Mouse (Mus musculus): ENCODE data around the gene 4930432M17Rik. TPM values are rescaled to one million over a fixed set of nuclear protein-coding genes. Genes with fewer than 3 reads are reported as not detected.

Gene 4930432M17Rik
- polyA plus RNA-seq, 1 experiment from 2014 or later: not detected

DNA sequence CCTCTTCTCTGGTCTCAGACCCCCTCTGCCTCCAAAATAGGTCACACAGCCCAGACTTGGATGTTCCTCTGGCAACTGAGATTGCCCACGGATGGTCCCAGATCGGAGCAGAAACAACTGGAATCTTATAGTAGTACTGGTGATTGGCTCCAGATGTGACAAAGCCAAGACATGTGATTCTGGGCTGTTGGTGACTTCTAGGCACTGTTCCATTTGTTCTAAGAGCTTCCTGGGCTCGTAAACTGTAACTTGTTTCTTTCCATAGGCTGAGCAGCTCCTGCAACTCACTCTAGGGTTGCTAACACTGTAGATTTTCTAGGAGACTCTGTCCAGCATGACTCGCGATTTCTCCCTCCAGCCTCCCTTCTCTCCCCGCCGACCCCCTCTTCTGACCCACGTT, 48.1 kb downstream of the 4930432M17Rik start:
- peaks cover 16% of the 10 kb centered on the region for H3K27me3 ChIP-seq (ENCODE audit: control insufficient read depth, insufficient read depth, low read depth, low read length)
- H3K4me2 ChIP-seq (ENCODE audit: low read depth, low read length): no peak overlapping the region
- H3K27ac ChIP-seq (ENCODE audit: low read length): no peak overlapping the region
- no peaks in the 10 kb centered on the region for H3K36me3 ChIP-seq (ENCODE audit: control insufficient read depth, insufficient read depth)
- H3K4me1 ChIP-seq (ENCODE audit: control insufficient read depth, low read depth, low read length): no peaks in the 10 kb centered on the region; the same call in 1 of the 2 replicates
- no peaks in the 10 kb centered on the region for H3K9me3 ChIP-seq (replicated peaks; ENCODE audit: control insufficient read depth, low read length)
- 60% methylated on average over 8 of the region's 8 CpGs for WGBS (ENCODE audit: insufficient replicate concordance)
- H3K9ac ChIP-seq (ENCODE audit: low read depth, low read length): no peak overlapping the region
- no peak overlapping the region for H3K4me3 ChIP-seq (ENCODE audit: low read depth, low read length)
- ATAC-seq (ENCODE audit: low read depth): no peak

DNA sequence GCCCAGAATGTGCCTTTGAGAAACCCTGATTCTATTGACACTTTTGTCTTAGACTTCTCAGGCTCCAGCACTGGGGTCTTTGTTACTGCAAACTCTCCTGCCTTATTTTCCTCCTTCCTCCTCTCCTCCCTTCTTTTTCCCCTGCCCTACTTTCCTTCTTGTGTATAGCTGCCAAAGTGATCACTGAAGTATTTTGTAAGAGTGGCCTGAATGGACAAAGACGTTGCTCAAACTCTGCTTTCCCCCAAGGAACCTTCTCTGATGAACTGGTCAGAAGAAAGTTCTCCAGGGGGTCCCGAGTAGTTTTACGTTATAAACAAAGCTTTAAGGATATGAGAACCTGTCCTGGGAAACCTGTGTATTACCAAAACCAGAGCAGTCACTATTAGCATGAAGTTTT, 49.1 kb downstream of the 4930432M17Rik start:
- H3K9me3 ChIP-seq (replicated peaks; ENCODE audit: control insufficient read depth, low read length): no peaks in the 10 kb centered on the region
- WGBS (ENCODE audit: insufficient replicate concordance): 45% methylated on average over 3 of the region's 3 CpGs
- ATAC-seq (ENCODE audit: low read depth): no peak
- no peak overlapping the region for H3K9ac ChIP-seq (ENCODE audit: low read depth, low read length)
- H3K4me3 ChIP-seq (ENCODE audit: low read depth, low read length): no peak overlapping the region
- H3K27me3 ChIP-seq (ENCODE audit: control insufficient read depth, insufficient read depth, low read depth, low read length): peaks cover 26% of the 10 kb centered on the region
- H3K4me1 ChIP-seq (ENCODE audit: control insufficient read depth, low read depth, low read length): no peaks in the 10 kb centered on the region; the same call in 1 of the 2 replicates
- no peaks in the 10 kb centered on the region for H3K36me3 ChIP-seq (ENCODE audit: control insufficient read depth, insufficient read depth)
- H3K4me2 ChIP-seq (ENCODE audit: low read depth, low read length): no peak overlapping the region
- H3K27ac ChIP-seq (ENCODE audit: low read length): no peak overlapping the region

DNA sequence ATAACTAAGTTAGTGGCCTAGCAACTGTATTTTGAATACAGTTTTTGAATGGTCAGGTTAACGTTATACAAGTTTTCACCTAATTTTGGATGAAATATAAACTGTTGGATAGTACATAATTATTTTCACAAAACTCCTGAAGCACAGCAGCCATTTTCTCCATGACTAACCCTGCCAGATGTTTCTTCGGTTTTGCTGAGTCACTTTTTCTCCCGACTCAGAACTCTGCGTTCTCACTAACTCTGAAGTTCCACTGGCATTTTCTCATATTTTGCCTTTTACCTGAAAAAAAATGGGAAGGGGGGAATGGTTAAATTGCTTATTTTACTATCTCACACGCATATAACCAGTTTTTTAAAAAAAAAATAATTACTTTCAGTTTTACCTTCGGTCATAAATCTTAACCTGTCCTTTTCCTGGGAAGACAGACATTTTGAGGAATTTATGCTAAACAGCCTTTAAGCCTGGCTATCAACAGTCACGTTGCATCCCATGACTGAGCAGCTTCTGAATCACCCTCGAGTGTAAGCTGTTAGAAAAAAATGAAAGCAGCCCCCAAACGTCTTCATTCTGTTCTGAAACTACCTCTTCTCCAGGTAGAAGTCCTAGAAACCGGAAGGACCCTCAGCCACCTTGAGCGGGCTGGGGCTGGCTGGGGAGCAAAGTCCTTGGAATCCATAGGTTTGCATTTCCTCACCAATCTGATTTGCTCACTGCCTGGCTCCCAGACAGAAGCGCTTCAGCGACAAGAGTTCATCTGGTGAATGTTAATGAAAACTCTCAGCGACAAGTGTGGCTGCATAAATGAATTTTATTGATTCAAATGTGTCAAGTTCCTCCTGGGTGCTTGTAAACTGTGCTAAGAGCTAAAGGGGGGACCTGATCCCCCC, 50.5 kb downstream of the 4930432M17Rik start:
- Histone ChIP-seq H3K4me1 (ENCODE audit: control insufficient read depth, low read depth, low read length) (no peaks in the 10 kb centered on the region; the same call in 1 of the 2 replicates), H3K27me3 (ENCODE audit: control insufficient read depth, insufficient read depth, low read depth, low read length) (peaks cover 27% of the 10 kb centered on the region), H3K27ac (ENCODE audit: low read length) (no peak overlapping the region), H3K9ac (ENCODE audit: low read depth, low read length) (no peak overlapping the region), H3K4me3 (ENCODE audit: low read depth, low read length) (no peak overlapping the region), H3K9me3 (replicated peaks; ENCODE audit: control insufficient read depth, low read length) (no peaks in the 10 kb centered on the region), H3K36me3 (ENCODE audit: control insufficient read depth, insufficient read depth) (no peaks in the 10 kb centered on the region), H3K4me2 (ENCODE audit: low read depth, low read length) (peak overlapping the region; percentile 22; the same call in 1 of the 2 replicates)
- 31% methylated on average over 14 of the region's 14 CpGs for WGBS (ENCODE audit: insufficient replicate concordance)
- ATAC-seq (ENCODE audit: low read depth): no peak

DNA sequence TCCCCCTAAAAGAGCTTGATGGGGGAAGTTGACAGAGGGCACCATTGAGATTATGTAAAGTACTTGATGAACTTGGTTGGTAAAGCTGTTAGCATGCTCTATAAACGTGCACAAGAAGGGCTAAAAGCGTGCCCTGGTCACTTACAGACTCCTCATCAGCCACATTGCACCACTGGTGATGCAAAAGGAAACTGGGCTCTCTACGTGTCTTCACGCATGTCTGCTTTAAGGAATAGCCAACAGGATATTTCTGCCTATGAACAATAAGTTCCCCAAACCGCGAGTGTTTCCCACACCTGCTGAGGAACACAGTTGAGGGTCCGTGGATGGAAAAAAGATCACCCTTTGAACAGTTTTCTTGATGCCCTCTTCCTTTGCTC, 51.1 kb downstream of the 4930432M17Rik start:
- H3K9me3 ChIP-seq (replicated peaks; ENCODE audit: control insufficient read depth, low read length): no peaks in the 10 kb centered on the region
- no peak overlapping the region for H3K4me3 ChIP-seq (ENCODE audit: low read depth, low read length)
- H3K9ac ChIP-seq (ENCODE audit: low read depth, low read length): no peak overlapping the region
- no peaks in the 10 kb centered on the region; the same call in 1 of the 2 replicates for H3K4me1 ChIP-seq (ENCODE audit: control insufficient read depth, low read depth, low read length)
- H3K36me3 ChIP-seq (ENCODE audit: control insufficient read depth, insufficient read depth): no peaks in the 10 kb centered on the region
- 27% methylated on average over 7 of the region's 7 CpGs for WGBS (ENCODE audit: insufficient replicate concordance)
- no peak overlapping the region for H3K27ac ChIP-seq (ENCODE audit: low read length)
- no peak for ATAC-seq (ENCODE audit: low read depth)
- H3K27me3 ChIP-seq (ENCODE audit: control insufficient read depth, insufficient read depth, low read depth, low read length): peaks cover 27% of the 10 kb centered on the region
- no peak overlapping the region for H3K4me2 ChIP-seq (ENCODE audit: low read depth, low read length)

DNA sequence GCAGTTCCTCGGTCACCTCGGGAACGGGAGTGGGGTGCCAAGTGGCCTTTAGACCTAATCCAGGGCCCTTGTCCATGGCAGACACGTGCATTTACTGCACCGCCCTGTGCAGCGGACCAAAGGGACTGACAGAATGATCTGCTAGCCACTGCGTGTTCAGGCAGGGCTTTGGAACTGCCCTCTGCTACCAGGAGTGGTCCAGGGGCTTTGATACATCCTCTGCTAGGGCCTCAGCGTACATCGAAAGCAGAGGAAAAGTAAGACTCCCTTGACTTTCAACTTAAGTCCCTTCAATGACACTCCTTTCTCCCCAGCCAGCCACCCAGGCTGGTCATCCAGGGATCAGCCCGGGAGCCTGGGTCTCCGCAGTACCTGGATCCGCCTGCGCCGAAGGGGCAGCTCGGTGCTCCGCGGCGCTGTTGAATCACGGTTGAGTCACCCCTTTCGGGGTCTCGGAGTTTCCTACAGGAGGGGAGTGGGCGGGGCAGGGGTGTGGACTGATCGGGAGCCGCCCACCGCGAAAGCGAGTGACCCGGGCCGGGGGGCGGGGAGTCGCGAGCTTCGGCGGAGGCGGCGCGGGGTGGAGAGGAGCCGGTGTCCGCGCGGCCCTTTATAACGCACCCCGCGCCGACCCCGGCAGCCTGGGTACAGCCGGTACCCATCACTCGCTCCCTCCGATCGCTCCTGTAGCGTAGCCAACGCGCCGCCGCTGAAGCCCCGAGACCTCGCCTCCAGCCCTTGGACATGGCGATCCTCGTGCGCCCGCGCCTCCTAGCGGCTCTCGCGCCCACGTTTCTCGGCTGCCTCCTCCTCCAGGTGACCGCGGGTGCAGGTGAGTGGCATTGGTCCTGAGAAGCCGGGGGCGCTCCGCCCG, 52.6 kb downstream of the 4930432M17Rik start, which contains the start of gene F3:
Gene F3, plus strand, starts transcription at position 567 of the 874 bp plus-strand sequence.
- Histone ChIP-seq H3K9ac (ENCODE audit: low read depth, low read length) (peak within 1 kb of the TSS; percentile 37; the same call in 1 of the 2 replicates), H3K27ac (ENCODE audit: low read length) (no peak within 1 kb of the TSS), H3K27me3 (ENCODE audit: control insufficient read depth, insufficient read depth, low read depth, low read length) (peaks cover 27% of the 10 kb centered on the region), H3K4me3 (ENCODE audit: low read depth, low read length) (peak within 1 kb of the TSS; percentile 58), H3K9me3 (replicated peaks; ENCODE audit: control insufficient read depth, low read length) (no peaks in the 10 kb centered on the region), H3K36me3 (ENCODE audit: control insufficient read depth, insufficient read depth) (no peaks in the 10 kb centered on the region), H3K4me1 (ENCODE audit: control insufficient read depth, low read depth, low read length) (no peaks in the 10 kb centered on the region; the same call in 1 of the 2 replicates), H3K4me2 (ENCODE audit: low read depth, low read length) (peak within 1 kb of the TSS; percentile 71)
- under 1% methylated on average over 60 of the region's 73 CpGs for WGBS (ENCODE audit: insufficient replicate concordance)
- peak; percentile 67 for ATAC-seq (ENCODE audit: low read depth)

DNA sequence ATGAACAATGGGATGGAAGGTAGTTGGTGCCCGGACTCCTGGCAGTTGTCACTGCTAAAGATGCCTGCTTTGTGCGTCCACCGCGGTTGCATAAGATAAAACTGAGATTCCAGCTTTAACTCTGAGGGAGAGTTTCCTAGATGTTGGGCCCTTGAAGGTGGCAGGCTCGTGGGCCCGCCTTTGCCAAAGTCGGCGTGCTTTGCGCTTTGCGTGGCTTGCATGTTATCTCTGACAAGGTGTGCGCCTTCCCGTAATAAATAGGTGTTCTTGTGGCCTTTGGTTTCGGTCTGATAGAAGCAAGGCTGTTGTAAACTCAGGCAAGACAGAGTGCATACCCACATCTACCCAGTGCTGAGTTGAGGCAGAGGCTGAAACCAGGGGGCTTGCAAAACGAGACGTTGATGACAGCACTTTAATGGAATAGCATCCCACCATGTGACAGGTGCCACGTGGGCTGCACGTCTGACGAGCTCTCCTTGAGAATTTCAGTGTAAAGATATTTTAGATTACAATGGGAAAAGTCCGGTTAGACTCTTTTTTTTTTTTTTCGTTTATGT, 53.5 kb downstream of the 4930432M17Rik start:
- no peaks in the 10 kb centered on the region; the same call in 1 of the 2 replicates for H3K4me1 ChIP-seq (ENCODE audit: control insufficient read depth, low read depth, low read length)
- peaks cover 27% of the 10 kb centered on the region for H3K27me3 ChIP-seq (ENCODE audit: control insufficient read depth, insufficient read depth, low read depth, low read length)
- no peaks in the 10 kb centered on the region for H3K9me3 ChIP-seq (replicated peaks; ENCODE audit: control insufficient read depth, low read length)
- no peak overlapping the region for H3K9ac ChIP-seq (ENCODE audit: low read depth, low read length)
- WGBS (ENCODE audit: insufficient replicate concordance): 15% methylated on average over 20 of the region's 20 CpGs
- H3K36me3 ChIP-seq (ENCODE audit: control insufficient read depth, insufficient read depth): no peaks in the 10 kb centered on the region
- no peak overlapping the region for H3K27ac ChIP-seq (ENCODE audit: low read length)
- no peak for ATAC-seq (ENCODE audit: low read depth)
- peak overlapping the region; percentile 58 for H3K4me3 ChIP-seq (ENCODE audit: low read depth, low read length)
- peak overlapping the region; percentile 71 for H3K4me2 ChIP-seq (ENCODE audit: low read depth, low read length)

DNA sequence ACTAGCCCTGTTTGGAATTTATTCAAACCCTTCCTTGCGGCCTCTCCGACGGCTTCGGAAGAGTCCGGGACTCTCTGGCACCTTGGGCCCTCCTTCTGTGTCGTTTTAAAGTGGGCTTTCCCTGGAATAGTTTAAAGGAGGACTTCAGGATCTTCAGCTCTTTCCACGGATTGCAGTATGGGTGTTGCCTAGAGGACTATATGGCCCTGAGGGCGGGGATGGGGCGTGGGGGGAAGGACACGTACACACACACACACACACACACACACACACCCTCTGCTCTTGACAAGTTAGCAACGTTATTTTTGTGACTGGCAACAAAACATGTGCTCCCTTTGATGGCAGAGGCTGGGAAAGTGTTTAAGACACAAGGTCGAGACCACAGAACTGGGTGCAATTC, 54.0 kb downstream of the 4930432M17Rik start:
- no peak overlapping the region for H3K27ac ChIP-seq (ENCODE audit: low read length)
- no peak overlapping the region for H3K4me3 ChIP-seq (ENCODE audit: low read depth, low read length)
- H3K9ac ChIP-seq (ENCODE audit: low read depth, low read length): no peak overlapping the region
- WGBS (ENCODE audit: insufficient replicate concordance): 50% methylated on average over 12 of the region's 12 CpGs
- H3K36me3 ChIP-seq (ENCODE audit: control insufficient read depth, insufficient read depth): no peaks in the 10 kb centered on the region
- no peak overlapping the region for H3K4me2 ChIP-seq (ENCODE audit: low read depth, low read length)
- ATAC-seq (ENCODE audit: low read depth): no peak
- H3K27me3 ChIP-seq (ENCODE audit: control insufficient read depth, insufficient read depth, low read depth, low read length): peaks cover 27% of the 10 kb centered on the region
- H3K9me3 ChIP-seq (replicated peaks; ENCODE audit: control insufficient read depth, low read length): no peaks in the 10 kb centered on the region
- H3K4me1 ChIP-seq (ENCODE audit: control insufficient read depth, low read depth, low read length): no peaks in the 10 kb centered on the region; the same call in 1 of the 2 replicates

DNA sequence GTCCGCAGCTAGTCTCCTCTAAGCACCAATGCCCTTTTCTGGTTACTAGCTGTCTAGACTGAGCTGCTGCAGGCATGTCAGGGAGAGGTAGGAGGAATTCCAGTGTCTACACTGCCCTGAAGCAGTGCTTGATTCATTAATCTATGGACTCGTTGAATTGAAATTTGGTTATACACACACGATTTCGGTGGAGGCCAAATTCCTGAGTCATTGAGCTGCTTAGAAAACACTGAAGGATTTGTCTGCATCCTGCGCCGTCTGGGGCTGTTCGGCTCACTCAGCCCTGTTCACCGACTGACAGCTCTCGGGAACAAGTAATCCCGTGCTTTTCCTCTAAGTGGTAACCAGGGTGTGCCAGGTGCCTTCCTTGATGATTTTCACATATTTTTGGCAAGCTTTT, 55.1 kb downstream of the 4930432M17Rik start:
- ATAC-seq (ENCODE audit: low read depth): no peak
- WGBS (ENCODE audit: insufficient replicate concordance): 82% methylated on average over 10 of the region's 10 CpGs
- no peak overlapping the region for H3K27ac ChIP-seq (ENCODE audit: low read length)
- no peak overlapping the region for H3K9ac ChIP-seq (ENCODE audit: low read depth, low read length)
- H3K4me3 ChIP-seq (ENCODE audit: low read depth, low read length): no peak overlapping the region
- no peaks in the 10 kb centered on the region for H3K9me3 ChIP-seq (replicated peaks; ENCODE audit: control insufficient read depth, low read length)
- no peaks in the 10 kb centered on the region for H3K36me3 ChIP-seq (ENCODE audit: control insufficient read depth, insufficient read depth)
- peaks cover 27% of the 10 kb centered on the region for H3K27me3 ChIP-seq (ENCODE audit: control insufficient read depth, insufficient read depth, low read depth, low read length)
- no peaks in the 10 kb centered on the region; the same call in 1 of the 2 replicates for H3K4me1 ChIP-seq (ENCODE audit: control insufficient read depth, low read depth, low read length)
- H3K4me2 ChIP-seq (ENCODE audit: low read depth, low read length): no peak overlapping the region
